Mouse (Mus musculus): ENCODE results near the gene Ces2b.

DNA sequence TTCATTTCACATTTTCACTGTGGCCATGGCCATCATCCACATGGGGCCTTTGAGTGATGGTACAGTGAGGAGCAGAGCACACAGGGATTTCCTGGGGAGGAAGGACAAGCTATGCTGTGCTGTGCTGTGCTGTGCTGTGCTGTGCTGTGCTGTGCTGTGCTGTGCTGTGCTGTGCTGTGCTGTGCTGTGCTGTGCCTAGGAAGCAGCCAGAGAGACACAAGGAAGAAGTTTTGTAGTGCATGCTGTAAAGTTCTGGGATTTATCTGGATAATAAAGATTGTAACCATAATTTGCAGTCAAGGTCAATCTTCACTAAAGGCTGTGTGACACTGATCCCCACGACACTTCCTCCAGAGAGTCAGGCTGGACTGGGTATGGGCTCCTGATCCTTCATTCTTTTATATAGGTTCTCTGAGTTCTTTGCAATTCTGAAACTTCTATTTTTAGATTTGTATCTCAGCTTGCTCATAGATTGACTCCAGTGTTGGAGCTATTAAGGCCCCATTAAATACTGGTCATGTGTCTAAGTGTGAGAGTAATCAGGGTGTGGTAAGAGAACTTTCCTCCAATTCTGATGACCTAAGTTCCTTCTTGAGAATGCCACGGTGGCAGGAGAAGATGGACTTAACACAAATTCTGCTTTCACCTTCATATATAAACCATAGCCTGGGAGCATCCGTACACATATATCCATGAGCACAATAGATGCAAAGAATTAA lies 10.1 kb downstream of the Ces2b start:
- TF ChIP-seq CTCF (IDR thresholded peaks at IDR 0.05) (no peak), EP300 (IDR thresholded peaks at IDR 0.05) (no peak)

All from lung, postnatal 0 days (tissue).